Mouse (Mus musculus) kidney, postnatal 0 days (tissue): ENCODE data around the gene Zfp276. TPM values are rescaled to one million over a fixed set of nuclear protein-coding genes. Genes with fewer than 3 reads are reported as not detected.

Experiments
- ATAC-seq: fragments of 200-750 bp; cut with Nextera tagmentation; replicated peaks from 2 replicates; pipeline ENCODE4 v1.8.0; 2017; ENCODE audit warnings: low read depth, moderate number of reproducible peaks, moderate TSS enrichment, moderate library complexity; ENCODE audit not compliant: low FRiP score
- DNase-seq: peaks from one replicate; pipeline ENCODE4 v3.0.0-alpha.2; 2016; ENCODE audit warnings: low spot score
- H3K27ac ChIP-seq: fragments of 300-500 bp; sonication (generic); 2 replicates; pipeline ENCODE4 v1.5.1; 2014; ENCODE audit warnings: mild to moderate bottlenecking
- H3K27me3 ChIP-seq: fragments of 300-500 bp; sonication (generic); 2 replicates; pipeline ENCODE4 v1.6.1; 2014; ENCODE audit warnings: low read length, mixed read lengths; ENCODE audit not compliant: insufficient read depth
- H3K36me3 ChIP-seq: fragments of 300-500 bp; sonication (generic); 2 replicates; pipeline ENCODE4 v1.6.1; 2014; ENCODE audit warnings: low read length, mixed read lengths; ENCODE audit not compliant: insufficient read depth
- H3K4me1 ChIP-seq: fragments of 300-500 bp; sonication (generic); replicated peaks from 2 replicates; pipeline ENCODE4 v1.6.1; 2014; ENCODE audit warnings: antibody characterized with exemption, low read length, mixed read lengths; ENCODE audit not compliant: insufficient read depth
- H3K4me2 ChIP-seq: fragments of 300-500 bp; sonication (generic); 2 replicates; pipeline ENCODE4 v1.6.1; 2014; ENCODE audit warnings: mild to moderate bottlenecking, low read length, moderate library complexity, mixed read lengths
- H3K4me3 ChIP-seq: fragments of 300-500 bp; sonication (generic); replicated peaks from 2 replicates; pipeline ENCODE4 v1.5.1; 2014; ENCODE audit warnings: low read depth, low read length
- H3K9ac ChIP-seq: fragments of 300-500 bp; sonication (generic); 2 replicates; pipeline ENCODE4 v1.6.1; 2014; ENCODE audit warnings: low read depth, low read length
- H3K9me3 ChIP-seq: fragments of 300-500 bp; sonication (generic); replicated peaks from 2 replicates; pipeline ENCODE4 v1.6.1; 2016; ENCODE audit warnings: low read length, inconsistent platforms, mixed read lengths
- CTCF ChIP-seq: IDR thresholded peaks from 2 replicates; pipeline ENCODE4 v1.5.1; 2016; ENCODE audit warnings: antibody characterized with exemption, low read depth, mild to moderate bottlenecking, moderate library complexity
- WGBS: fragments of 180-500 bp; shearing (Covaris S2); extraction: QIAGEN DNeasy Blood & Tissue Kit; methylation state at CpG from one replicate; pipeline ENCODE4 v1.1.7; 2014; 5-methylcytosine and 5-hydroxymethylcytosine counted together
- polyA plus RNA-seq: library from polyadenylated mRNA; unstranded; fragments of >200 nt; fragmentation: Nextera tagmentation; extraction: Ambion mirVana; gene quantifications from 2 replicates; pipeline ENCODE4 v1.2.1, GENCODE M21; 2015

The Zfp276 gene
- polyA plus RNA-seq, 1 experiment from 2014 or later, result 13.1 TPM

GRCm38 (mm10) chr8:123233300-123233699 is 20.7 kb upstream of the Zfp276 start:
- DNase-seq (no peak), ATAC-seq (no peak)
- H3K9me3 ChIP-seq, result no peaks in the 10 kb centered on the region

GRCm38 (mm10) chr8:123233760-123234159 is 20.2 kb upstream of the Zfp276 start:
- 78% methylated on average over 11 of the region's 11 CpGs for WGBS
- H3K4me2 ChIP-seq, result no peak overlapping the region
- H3K4me1 ChIP-seq, result peaks cover 12% of the 10 kb centered on the region; the same call in 1 of the 2 replicates
- ATAC-seq (no peak), DNase-seq (no peak)
- TF ChIP-seq CTCF, result no peak
- H3K27ac ChIP-seq, result no peak overlapping the region
- H3K4me3 ChIP-seq, result no peak overlapping the region
- H3K9me3 ChIP-seq, result no peaks in the 10 kb centered on the region
- H3K27me3 ChIP-seq, result no peaks in the 10 kb centered on the region
- no peaks in the 10 kb centered on the region for H3K36me3 ChIP-seq
- no peak overlapping the region for H3K9ac ChIP-seq

More at GRCm38 (mm10) chr8:123233300-123233699, 20.7 kb upstream of the Zfp276 start:
- Histone ChIP-seq H3K36me3 (no peaks in the 10 kb centered on the region), H3K27ac (no peak overlapping the region), H3K4me3 (no peak overlapping the region), H3K4me1 (peaks cover 12% of the 10 kb centered on the region; the same call in 1 of the 2 replicates), H3K9ac (no peak overlapping the region), H3K27me3 (no peaks in the 10 kb centered on the region), H3K4me2 (no peak overlapping the region)
- TF ChIP-seq CTCF, result no peak
- WGBS, result 64% methylated on average over 13 of the region's 13 CpGs

- H3K36me3 ChIP-seq, result no peaks in the 10 kb centered on the region
- peak overlapping the region; percentile 68 for H3K4me3 ChIP-seq
- H3K27me3 ChIP-seq, result no peaks in the 10 kb centered on the region
- TF ChIP-seq CTCF, result no peak
- WGBS, result 18% methylated on average over 13 of the region's 13 CpGs
- H3K27ac ChIP-seq, result no peak overlapping the region
- H3K9ac ChIP-seq, result peak overlapping the region; percentile 68; the same call in 1 of the 2 replicates
- DNase-seq (peak; percentile 14), ATAC-seq (peak; percentile 5; the same call in 1 of the 2 replicates)
- H3K4me2 ChIP-seq, result peak overlapping the region; percentile 95
- H3K9me3 ChIP-seq, result no peaks in the 10 kb centered on the region
- peaks cover 12% of the 10 kb centered on the region; the same call in 1 of the 2 replicates for H3K4me1 ChIP-seq
These were observed 19.0 kb upstream of the Zfp276 start for GRCm38 (mm10) chr8:123234918-123235519.

GRCm38 (mm10) chr8:123235520-123236497 is 18.2 kb upstream of the Zfp276 start, which contains the start of gene Spata2l:
TSS of gene Spata2l (minus strand) at chr8:123236233.
- Histone ChIP-seq H3K27me3 (no peaks in the 10 kb centered on the region), H3K27ac (peak within 1 kb of the TSS; percentile 64; the same call in 1 of the 2 replicates), H3K36me3 (no peaks in the 10 kb centered on the region), H3K9ac (peak within 1 kb of the TSS; percentile 68), H3K4me2 (peak within 1 kb of the TSS; percentile 95), H3K9me3 (no peaks in the 10 kb centered on the region), H3K4me1 (peaks cover 12% of the 10 kb centered on the region; the same call in 1 of the 2 replicates), H3K4me3 (peak within 1 kb of the TSS; percentile 68)
- DNase-seq (peak; percentile 93), ATAC-seq (peak; percentile 87)
- WGBS, result 1% methylated on average over 57 of the region's 57 CpGs
- peak; percentile 52 for TF ChIP-seq CTCF

- Histone ChIP-seq H3K9ac (no peak overlapping the region), H3K36me3 (peaks cover 9% of the 10 kb centered on the region; the same call in 1 of the 2 replicates), H3K4me1 (peaks cover 11% of the 10 kb centered on the region; the same call in 1 of the 2 replicates), H3K27ac (no peak overlapping the region), H3K4me2 (no peak overlapping the region), H3K9me3 (no peaks in the 10 kb centered on the region), H3K4me3 (no peak overlapping the region), H3K27me3 (no peaks in the 10 kb centered on the region)
- no peak for ATAC-seq
- 89% methylated on average over 10 of the region's 10 CpGs for WGBS
- DNase-seq, result no peak
- no peak for TF ChIP-seq CTCF
These were observed 14.6 kb upstream of the Zfp276 start for GRCm38 (mm10) chr8:123239398-123239797.

- Histone ChIP-seq H3K36me3 (peaks cover 30% of the 10 kb centered on the region), H3K9ac (no peak overlapping the region), H3K27ac (no peak overlapping the region), H3K9me3 (no peaks in the 10 kb centered on the region), H3K27me3 (no peaks in the 10 kb centered on the region), H3K4me2 (no peak overlapping the region), H3K4me1 (no peaks in the 10 kb centered on the region), H3K4me3 (no peak overlapping the region)
- 75% methylated on average over 7 of the region's 7 CpGs for WGBS
- ATAC-seq (no peak), DNase-seq (no peak)
- TF ChIP-seq CTCF, result no peak
These were observed 11.7 kb upstream of the Zfp276 start for GRCm38 (mm10) chr8:123242107-123242923.
